Mouse (Mus musculus): Measurements from ENCODE around the gene Edrf1.

Edrf1 gene

DNA sequence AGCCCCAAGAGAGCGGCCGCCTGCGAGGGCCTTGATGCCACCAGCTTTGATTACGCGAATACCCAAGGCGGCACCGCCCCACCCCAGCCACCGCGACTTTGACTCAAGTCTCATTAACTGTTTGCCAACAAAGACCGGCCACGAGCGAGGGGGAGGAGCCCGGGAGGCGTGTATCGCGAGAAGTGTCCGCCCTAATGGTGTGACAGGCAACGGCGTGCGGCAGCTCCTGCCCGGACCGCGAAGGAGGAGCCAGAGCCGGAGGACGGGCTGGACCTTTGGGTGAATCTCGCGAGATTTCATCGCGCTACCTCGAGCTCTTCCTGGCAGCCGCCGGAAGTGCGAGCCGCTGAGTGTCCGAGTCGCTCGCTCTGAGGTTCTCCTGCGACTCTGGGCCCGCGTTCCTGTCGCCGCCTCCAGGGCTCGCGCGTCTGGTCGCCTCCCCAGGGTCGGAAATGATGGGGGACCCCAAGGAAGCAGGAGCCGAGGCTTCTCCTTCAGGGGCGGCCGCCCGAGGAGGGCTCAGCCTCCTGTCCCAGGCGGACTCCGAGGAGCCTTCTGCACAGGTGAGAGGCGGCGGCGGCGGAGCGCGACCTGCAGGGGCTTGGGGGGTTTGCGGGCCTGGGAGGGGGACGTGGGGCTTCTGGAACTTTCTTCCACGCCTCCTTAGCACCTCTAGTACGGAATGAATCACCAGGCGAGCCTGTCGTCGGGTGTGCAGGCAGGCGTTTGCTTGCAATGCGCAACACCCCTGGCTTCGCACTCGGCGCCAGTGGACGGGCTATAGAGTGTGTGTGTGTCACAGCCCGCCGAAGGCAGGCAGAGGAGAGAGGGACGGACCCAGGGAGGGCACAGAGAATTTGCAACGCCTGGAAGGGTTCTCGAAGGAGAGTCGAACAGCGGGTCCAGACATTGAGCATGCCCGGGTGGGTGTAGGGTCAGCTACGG lies at the start of gene Edrf1:
TSS of gene Edrf1 (plus strand) at position 183 of the 945 bp plus-strand sequence.
- DNase-seq (ENCODE audit: low spot score in 2 of 2) = peak; percentile 98

DNA sequence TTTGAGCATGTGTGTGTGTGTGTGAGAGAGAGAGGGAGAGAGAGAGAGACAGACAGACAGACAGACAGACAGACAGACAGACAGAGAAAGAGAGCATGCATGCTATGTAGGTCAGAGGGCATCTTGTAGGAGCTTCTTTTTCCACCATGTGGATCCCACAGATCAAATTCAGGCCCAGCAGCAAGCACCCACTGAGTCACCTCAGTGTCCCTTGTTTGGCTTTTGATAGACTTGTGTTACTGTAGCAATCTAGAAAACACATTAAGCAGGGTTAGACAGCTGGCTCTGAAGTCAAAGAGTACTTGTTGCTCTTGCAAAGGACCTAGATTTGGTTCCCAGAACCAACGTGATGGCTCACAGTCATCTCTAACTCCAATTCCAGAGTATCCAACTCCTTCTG lies 45.6 kb upstream of the Edrf1 start:
- DNase-seq (ENCODE audit: low spot score in 2 of 2) = no peak

DNA sequence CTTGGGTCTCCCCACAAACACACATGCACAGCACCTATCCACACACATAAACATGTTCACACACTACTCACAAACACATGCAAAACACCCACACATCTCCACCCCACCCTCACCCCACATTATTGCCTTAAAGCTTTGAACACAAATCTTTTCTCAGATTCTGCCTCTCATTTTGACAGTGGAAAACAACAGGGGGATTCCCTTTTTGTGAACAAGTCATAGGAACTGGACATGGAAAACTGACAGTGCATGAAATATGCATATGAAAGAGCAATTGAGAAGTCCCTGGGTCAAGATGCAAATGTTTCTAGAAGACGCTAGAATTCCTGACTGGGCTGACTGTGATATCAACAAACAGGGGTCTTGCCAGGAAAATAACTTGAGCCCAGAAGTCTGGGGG lies 36.8 kb upstream of the Edrf1 start:
- DNase-seq (ENCODE audit: low spot score in 2 of 2) = no peak

DNA sequence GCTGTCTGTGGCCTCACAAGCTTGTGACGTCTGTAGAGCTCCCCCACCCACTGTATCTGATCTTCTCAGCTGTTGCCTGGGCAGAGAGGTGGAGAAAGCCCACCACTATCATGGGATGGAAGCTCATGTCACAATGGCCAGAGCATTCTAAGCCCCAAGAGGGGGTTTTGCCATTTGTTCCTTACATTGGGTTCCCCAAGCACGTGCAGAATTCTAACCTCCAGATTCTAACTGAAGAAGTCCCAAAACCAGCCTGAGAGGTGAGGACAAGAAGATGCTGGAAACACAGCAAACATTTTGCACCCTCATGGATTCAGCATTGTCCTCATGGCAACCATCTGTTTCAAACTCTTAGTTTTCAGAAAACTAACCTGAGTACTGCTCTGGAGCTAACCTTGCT lies 35.3 kb upstream of the Edrf1 start, which contains the start of gene Tex36:
TSS of gene Tex36 (minus strand) at position 101 of the 400 bp plus-strand sequence.
- DNase-seq (ENCODE audit: low spot score in 2 of 2) = no peak

DNA sequence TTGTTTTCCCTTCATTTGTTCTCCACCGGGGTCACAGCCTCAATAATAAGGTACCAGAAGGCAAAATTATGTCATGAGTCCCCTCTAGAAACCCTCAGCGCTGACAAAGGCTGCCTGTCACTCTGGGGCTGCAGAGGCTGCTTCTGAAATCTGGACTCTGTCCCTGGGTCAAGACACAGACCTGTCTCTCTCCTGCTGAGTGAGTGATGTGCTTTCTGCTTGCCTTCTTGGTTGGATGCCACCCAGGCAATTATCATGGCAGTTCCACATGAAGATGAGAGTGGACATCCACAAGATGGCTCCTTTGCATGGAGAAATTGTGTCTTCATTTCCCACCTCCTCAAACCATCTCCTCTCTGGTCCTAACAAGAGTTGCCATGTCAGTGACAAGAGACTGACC lies 34.2 kb upstream of the Edrf1 start:
- DNase-seq (ENCODE audit: low spot score in 2 of 2) = no peak

DNA sequence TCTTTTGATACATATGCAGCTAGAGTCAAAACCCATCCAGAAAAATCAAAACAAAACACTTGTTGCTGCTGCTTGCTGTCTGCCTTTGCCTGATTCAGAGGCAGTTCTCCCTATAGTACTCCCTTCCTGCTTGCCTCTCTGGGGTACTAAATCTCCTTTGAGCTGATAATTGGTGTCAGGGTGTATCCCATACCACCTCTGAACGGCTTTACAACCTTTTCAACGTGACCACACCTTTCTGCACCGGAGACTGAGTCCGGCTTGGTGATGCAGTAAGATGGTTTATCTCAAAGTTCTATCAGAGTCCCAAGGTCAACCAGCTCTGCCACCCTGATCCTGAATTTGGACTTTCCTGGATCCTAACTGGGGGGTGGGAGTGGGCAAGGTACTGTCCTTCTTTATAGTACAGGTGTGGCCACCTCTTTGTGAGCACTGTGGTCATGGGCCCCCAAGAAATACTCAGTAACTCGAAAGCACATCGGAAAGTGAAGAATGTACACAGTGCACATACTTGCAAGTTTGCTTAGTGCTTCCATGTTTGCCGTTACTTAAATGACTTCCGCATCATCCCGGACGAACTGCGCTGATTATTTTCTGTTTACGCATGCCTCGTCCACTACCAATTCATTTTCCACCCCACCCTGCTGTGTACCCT lies 32.8 kb upstream of the Edrf1 start:
- no peak for DNase-seq (ENCODE audit: low spot score in 2 of 2)

DNA sequence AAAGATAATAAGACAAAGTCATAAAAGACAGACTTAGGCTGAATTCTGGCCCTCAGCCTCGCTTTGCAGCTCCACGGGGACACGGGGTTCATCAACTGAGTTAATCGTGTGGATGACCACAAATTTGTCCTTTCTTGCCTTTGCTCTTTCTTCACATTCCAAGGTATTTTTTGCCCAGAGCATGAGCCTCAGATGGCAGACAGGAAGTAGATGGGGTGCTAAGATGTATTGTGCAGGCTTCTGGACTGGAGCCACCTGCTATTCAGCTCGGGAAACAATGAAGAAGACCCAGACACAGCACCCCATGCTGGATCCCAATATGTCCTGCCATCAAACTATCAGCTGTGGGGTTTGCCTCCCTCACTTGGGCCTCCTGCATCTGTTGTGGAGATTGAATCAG lies 30.0 kb upstream of the Edrf1 start:
- no peak for DNase-seq (ENCODE audit: low spot score in 2 of 2)

DNA sequence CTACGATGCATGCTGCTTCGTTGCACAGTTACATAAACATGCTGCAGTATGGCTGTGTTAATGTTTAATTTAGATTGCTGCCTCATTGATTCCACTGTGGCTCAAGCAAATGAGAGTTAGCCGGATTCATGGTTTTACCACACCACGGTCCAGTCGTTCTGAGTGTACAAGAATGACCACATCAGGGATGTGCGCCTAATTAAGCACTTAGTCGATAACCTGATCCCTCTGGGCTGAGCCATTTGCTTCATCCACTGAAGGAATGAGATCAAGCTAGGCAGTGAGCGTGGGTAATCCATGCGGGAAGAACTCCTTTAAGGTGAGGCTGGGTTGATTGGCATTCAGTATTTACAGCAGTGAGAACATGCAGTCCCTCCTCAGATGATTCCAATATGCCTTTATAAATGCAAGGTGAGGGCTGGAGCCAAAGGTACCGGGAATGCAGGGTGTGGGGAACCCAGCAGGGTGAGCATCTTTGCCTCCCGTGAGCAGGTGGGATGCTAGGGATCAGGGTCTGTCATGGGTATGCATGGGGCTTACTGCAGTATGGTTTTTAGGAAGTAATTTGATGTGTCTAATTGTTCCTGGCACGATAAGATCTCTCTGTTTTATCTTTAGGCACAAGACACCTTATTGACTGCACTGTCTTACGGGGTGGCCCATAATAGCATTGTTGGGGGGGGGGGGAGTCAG lies 29.3 kb upstream of the Edrf1 start:
- DNase-seq (ENCODE audit: low spot score in 2 of 2) = no peak

DNA sequence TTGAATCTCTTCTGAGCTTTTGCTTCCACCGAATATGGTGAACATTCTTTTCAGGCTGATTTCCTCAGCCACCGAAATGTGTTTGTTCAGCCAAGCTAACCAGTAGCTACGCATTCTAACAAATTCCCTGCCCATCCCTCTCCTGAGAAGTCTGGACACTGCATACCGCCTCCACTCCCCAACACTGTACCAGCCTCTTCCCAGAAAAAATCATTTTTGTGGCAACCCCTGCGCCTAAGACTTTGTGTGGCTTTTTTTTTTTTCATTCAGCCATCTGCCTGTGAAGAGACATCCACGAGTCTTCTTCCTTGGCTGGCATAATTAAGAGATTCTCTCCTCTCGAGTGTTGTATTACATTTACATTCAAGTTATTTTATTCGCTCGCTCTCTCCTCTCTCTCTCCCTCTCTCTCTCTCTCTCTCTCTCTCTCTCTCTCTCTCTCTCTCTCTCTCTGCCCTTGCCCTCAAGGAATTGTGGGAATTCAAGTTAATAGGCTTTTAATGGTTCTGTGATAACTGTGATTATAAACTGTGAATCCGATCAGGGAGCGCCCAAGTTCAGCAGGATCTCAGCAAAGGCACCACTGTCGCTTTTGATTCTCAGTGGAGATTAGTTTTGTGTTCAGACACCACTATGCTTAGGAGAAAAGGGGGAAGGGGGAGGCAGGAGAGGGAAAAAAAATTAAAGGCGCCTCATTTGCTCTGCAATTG lies 28.6 kb upstream of the Edrf1 start:
- DNase-seq (ENCODE audit: low spot score in 2 of 2) = no peak

DNA sequence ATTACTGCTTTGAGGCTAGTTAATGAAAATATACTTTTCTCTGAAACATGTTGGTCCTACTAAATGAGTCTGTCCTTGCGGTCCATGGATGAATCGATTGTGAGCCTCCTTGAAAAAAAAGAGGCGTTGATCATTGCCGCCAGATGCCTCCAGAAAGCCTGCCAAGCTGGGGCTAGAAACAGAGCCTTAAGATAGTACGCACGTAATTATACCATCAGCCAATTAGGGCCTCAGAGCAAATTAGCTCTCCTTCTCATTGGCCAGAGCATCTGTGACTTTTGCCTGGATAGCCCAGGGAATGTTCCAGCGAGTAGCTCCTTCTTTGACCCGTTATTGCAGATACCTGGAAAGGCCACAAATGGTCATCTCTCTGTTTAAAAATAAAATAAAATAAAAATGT lies 27.8 kb upstream of the Edrf1 start:
- DNase-seq (ENCODE audit: low spot score in 2 of 2) = no peak

DNA sequence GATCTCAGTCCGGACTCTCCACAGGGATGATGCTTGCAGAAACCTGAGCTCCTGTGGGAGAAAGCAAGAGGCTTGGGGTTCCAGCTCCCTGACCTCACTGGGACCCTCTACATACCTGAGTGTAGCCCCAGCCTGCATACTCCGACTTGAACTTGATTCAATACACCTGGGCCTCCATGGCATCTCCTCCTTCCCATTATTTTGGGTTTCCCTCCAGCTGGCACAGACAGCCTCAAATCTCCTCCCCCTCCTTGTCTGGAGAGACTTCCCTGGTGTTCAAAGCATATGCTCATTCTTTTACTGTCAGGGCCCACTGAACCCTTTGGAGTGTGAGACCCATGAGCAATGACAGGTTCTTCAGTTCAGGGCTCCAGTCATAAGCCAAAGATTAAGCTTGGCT lies 24.4 kb upstream of the Edrf1 start:
- no peak for DNase-seq (ENCODE audit: low spot score in 2 of 2)

DNA sequence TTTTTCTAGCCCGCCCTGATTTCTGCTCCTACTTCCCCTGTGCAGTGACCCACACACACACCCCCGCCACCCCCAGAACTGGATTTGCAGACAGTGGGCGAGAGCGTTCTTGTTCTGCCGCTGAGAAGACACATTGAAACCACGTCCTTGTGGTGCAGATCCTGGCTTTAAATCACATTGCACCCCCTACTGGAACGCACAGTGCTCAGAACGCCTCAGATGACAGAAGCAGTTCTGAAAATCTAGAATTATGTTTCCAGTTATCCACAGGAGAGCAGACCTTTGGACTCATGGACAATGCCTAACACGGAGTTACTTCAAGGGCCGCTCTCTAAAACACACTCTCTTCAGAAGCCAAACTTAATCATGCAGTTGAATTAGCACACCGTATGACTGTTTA lies 16.6 kb upstream of the Edrf1 start:
- no peak for DNase-seq (ENCODE audit: low spot score in 2 of 2)

DNA sequence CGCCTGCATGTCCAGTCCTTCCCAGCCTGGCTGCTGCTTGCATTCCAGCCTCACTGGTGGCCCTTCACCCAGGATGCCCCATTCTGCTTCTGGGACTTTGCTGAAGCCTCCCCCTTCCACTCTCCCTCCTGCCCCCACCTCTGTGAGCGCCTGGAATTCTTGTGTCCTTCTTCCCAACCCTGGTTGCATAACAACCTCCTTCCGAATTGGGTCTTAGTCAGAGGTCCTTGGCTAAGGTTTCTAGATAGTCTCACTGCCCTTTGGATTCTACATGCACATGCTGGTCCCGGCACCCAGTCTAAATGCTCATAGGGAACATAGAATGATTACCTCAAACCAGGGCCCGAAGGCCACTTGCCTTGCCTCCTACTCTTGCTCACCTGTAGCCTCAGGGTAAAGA lies 14.1 kb upstream of the Edrf1 start:
- no peak for DNase-seq (ENCODE audit: low spot score in 2 of 2)

DNA sequence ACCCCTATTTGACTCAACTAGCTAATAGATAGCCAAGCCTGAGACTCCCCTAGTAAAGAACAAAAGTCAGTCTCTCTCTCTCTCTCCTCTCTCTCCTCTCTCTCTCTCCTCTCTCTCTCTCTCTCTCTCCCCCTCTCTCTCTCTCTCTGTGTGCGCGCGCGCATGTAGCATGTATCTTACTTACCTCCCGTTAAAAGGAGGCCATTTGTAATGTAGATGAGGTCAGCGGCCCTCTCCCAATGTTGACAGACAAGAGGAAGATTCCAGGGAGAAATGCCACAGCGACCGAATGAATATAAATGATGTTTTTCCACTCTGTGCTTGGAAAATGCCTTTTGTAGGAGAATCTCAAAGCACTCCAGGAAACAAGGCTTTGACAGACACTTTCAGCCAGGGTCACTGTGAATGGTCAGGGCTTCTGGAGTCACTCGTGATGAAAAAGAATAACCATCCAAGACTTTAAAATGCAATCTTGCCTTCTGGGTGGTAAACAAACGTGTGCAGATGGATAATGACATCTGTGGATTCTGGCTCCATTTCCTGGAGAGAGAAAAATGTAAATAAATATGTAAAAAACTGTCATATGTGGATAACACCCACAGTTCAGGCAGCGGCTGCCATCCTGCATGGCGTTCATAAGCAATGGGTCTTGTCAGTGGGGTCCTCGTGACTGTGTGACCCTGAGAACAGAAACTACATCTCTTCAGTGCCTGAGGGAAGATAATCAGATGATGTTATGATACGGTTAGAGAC lies 10.0 kb upstream of the Edrf1 start:
- no peak for DNase-seq (ENCODE audit: low spot score in 2 of 2)

DNA sequence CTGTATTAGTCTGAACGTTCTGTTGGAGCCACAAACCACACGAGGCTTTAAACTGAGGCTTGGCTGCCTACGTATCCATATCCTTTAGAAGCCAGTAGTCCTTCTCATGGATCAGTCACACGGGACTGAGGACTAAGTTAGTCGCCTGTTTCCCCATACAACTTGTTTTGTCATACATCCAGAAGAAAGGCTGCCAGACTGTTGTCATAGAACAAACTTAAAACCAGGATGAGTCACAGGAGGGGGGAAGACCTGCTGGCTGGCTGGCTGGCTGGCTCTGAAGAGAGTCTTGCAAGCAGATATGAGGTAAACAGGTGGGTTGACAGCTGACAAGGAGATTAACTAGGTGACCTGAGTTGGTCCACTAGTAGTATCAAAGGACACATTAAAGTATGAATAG lies 6.5 kb upstream of the Edrf1 start:
- DNase-seq (ENCODE audit: low spot score in 2 of 2) = no peak

DNA sequence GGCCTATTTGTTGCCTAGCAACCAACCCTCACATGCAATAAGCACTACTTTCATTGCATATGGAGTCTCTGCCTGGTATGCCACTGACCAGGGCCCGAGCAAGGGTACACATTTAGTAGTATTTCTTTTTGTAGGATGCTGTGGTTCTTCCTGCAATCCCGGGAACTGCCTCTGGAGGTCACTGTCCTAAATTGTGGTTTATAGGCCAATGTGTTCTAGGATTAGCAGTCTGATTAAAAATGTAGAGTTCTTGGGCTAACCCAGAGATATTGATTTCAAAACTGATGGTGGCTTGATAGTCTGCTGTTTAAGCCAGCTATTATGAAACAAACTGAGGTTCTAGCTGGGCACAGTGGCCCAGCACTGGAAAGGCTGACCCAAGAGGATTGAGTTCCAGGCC lies 4.9 kb upstream of the Edrf1 start:
- DNase-seq (ENCODE audit: low spot score in 2 of 2) = peak; percentile 9 to 43

DNA sequence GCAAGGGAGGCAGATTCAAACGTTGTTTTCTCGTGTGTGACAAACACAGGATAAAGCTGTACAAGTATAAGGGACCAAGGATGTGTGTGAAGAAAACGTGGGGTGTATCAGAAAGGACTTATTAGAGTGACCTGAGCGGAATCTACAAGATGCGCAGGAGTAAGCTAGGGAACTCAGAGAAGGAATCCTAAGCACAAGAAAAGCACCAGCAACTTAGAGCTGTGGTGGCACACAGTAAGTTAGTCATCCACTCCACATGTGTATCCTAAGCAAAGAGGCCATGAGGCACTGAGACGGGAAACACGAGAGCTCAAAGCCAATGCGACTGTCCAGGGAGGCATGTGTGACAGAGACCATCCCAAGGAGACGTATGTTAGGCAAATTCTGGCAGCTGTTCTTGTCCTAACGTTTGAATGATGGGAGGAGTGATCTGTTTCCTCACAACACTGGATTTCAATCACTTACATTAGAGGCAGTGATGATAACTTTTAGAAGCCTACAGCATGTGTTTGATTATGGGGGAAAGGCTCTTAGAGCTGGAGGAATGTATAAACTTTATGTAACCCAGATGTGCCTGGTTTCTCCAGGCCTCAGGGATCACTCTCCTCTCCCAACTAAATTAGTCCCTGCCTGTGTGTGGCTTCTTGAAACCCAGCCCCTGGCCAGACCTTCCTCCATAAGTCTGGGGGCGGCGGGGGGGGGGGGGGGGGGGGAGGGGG lies 2.3 kb upstream of the Edrf1 start:
- DNase-seq (ENCODE audit: low spot score in 2 of 2) = no peak

DNA sequence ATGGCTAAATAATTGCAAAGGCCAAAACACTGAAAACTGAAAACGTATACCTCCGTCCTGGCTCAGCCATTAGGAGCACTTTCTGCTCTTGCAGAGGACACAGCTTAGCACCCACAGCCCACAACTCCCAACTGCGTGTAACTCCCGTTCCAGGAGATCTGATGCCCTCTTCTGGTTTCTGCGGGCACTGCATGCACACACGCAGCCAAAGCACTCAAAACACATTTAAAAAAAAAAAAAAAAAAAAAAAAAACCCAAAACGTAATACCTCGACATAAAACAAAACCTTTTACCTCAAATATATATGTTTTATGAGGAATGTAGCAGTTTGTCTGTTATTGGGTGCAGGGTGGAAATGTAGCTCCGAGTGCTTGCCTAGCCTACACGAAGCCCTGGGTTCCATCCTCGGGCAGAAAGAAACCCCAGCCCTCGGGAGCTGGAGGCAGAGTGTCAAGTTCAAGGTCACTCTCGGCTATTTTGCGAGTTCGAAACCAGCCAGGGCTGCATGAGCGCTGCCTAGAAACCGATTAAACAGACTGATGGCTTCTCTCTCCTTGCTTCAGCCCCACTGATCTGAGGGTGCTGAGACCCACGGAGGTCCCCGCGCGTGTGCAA lies 498 bp upstream of the Edrf1 start:
- peak; percentile 67 to 80 for DNase-seq (ENCODE audit: low spot score in 2 of 2)

DNA sequence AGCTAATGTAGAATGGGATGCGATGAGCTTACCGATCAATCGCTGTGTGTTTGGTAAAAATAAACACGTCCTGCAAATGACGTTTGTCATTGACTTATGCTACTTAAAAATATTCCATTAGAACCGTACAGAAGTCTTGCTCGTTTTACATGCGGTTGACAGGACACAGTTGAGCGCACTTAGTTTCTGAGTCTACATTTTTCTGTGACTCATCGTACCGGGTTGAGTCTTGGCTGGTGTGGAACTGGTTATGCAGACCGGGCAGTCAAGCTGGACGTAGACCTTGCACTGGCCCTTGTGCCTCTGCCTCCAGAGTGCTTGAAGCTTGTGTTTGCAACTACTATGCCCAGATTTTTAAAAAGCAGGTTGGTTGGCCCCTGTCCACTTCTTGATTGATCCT lies 963 bp downstream of the Edrf1 start:
- DNase-seq (ENCODE audit: low spot score in 2 of 2) = peak in 1 of 2 experiments; percentile 16

DNA sequence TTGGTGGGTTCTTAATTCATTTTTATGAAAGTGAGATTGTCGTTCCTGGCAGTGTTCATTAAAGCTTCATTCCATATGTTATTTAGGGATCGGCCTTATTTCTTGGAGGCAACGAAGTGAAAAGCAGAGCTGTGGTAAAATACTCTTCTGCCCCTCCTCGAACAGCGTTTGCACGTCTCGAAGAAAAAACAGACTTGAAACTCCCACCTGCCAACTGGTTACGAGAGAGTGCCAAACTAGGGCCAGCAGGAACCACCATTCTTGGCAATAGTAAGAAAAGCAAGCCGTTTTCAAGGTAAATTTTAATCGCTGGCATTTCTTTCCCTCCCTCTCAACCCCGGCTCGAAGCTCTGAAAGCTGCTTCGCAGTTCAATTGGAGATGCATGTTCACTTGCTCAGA lies 1.5 kb downstream of the Edrf1 start:
- no peak for DNase-seq (ENCODE audit: low spot score in 2 of 2)

All from urinary bladder, adult 18-20 months (tissue).